Mouse (Mus musculus) C2C12 (cell line): ENCODE measurements at regions not wholly inside any gene's neighbourhood (a gene's known extent, or its start where the extent isn't known, plus 50 kb on each side); places are given as distances from the start of the nearest gene placed in this dataset.

Experiments used
- CEBPB ChIP-seq: IDR thresholded peaks from one replicate; pipeline ENCODE4 v1.6.1; 2011; ENCODE audit warnings: low read depth, mild to moderate bottlenecking, control low read depth, moderate library complexity
- CTCF ChIP-seq: IDR thresholded peaks from one replicate; pipeline ENCODE4 v1.5.1; 2011; ENCODE audit not compliant: control insufficient read depth, insufficient read depth, insufficient read length
- MAX ChIP-seq: IDR thresholded peaks from one replicate; pipeline ENCODE4 v1.6.1; 2011; ENCODE audit warnings: mild to moderate bottlenecking, control low read depth
- MYOG ChIP-seq: IDR thresholded peaks from one replicate; pipeline ENCODE4 v1.6.1; 2011; ENCODE audit not compliant: control insufficient read depth, insufficient read length; ENCODE audit errors: extremely low read depth

DNA sequence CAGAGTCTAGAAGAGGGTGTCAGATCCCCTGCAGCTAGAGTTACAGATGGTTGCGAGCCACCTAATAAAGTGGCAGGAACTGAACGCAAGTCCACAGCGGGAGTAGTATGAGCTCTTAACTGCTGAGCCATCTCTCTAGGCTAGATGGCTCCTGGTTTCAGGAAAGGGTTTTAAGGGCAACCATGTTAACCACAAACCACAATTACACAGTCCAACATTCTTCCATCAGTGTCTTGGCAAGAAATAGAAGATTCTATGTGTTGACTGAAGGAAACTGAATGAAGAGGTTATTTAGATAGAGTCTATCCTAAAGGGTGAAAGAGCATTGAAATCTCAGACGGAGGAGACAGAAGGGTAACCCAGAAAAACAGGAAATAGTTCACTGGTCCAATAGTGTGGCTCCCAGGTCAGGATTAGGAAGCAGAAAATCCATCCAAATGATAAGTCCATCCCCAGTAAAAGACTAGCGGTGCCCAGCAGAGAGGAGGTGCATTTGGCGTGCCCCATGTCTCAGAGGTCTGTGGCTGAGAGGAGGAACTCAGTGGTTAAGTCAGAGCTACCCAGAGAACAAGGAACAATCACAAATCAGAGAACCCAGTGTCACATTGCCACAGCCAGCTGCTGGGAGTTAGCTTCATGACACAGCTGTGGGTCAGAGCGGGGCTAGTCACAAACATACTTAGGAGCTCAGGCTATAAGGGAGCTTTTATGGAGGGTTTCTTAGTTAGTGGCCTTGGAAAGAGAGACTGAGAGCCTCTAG lies 147.3 kb downstream of the Gm12728 start:
- no peak for TF ChIP-seq CTCF
- TF ChIP-seq MAX = peak; percentile 38
- no peak for TF ChIP-seq CEBPB
- TF ChIP-seq MYOG = no peak
